Comparison of ENCODE assay signal across 34 mouse cellular contexts in the genomic region with DNA sequence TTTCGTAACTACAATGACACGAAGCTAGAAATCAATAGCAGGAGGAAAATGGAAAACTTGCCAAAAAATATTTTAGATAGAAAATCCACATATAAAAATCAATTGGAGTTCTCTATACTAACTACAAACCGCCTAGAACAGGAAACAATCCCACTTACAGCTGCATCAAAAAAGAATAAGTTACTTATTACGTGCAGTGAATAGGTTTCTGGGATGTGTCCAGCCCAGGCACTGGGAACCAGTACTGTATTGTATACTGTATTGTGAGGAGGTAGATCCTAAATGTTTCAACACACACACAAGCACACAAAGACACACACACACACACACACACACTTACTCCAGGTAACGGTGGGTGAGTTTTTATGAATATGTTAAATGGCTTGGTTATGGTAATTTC. TPM values are rescaled to one million over a fixed set of nuclear protein-coding genes. Genes with fewer than 3 reads are reported as not detected.
A peak's percentile ranks its signal among the peaks of the same experiment; 100 is the strongest.
DNase-seq lines count a peak whose midpoint lies in the region; ATAC-seq and TF ChIP-seq lines count a peak whose summit lies in the region.
"Had no signal": no experiment of that assay in that cellular context is flagged by ENCODE, and none has a peak within 500 bp of the region (broad histone marks: within the 10 kb centered on the region; RNA-seq: fewer than 3 reads in every experiment).

No protein-coding gene starts in this region.

- peak overlapping the region; percentile 73 for H3K27ac ChIP-seq in kidney, embryonic 15.5 days
- H3K27ac ChIP-seq in liver, embryonic 16.5 days (ENCODE audit: low read length): no peak overlapping the region
- H3K27ac ChIP-seq in liver, embryonic 11.5 days (ENCODE audit: low read depth, low read length): no peak overlapping the region
- H3K27ac ChIP-seq in intestine, embryonic 15.5 days: no peak overlapping the region
- H3K27ac ChIP-seq in intestine, embryonic 16.5 days (ENCODE audit: low read length): no peak overlapping the region
- no peak overlapping the region for H3K27ac ChIP-seq in midbrain, postnatal 0 days (ENCODE audit: low read depth, low read length)
- H3K27ac ChIP-seq: embryonic facial prominence, embryonic 13.5 days; forebrain, embryonic 10.5 days; forebrain, embryonic 15.5 days; hindbrain, embryonic 14.5 days; left cerebral cortex, adult 2 months; limb, embryonic 13.5 days; liver, embryonic 14.5 days; midbrain, embryonic 12.5 days had no signal

- H3K9me3 ChIP-seq in kidney, embryonic 15.5 days (replicated peaks): no peaks in the 10 kb centered on the region
- no peaks in the 10 kb centered on the region for H3K9me3 ChIP-seq in liver, embryonic 16.5 days (replicated peaks; ENCODE audit: control insufficient read depth, low read length)
- H3K9me3 ChIP-seq in liver, embryonic 11.5 days (ENCODE audit: control insufficient read depth, low read length): no peaks in the 10 kb centered on the region
- no peaks in the 10 kb centered on the region for H3K9me3 ChIP-seq in intestine, embryonic 15.5 days
- 0 out of 2 replicates have a peak, but pooled peaks cover 4% of the 10 kb centered on the region for H3K9me3 ChIP-seq in intestine, embryonic 16.5 days (ENCODE audit: control insufficient read depth, low read length)
- no peaks in the 10 kb centered on the region for H3K9me3 ChIP-seq in midbrain, postnatal 0 days (ENCODE audit: low read length)
- H3K9me3 ChIP-seq: embryonic facial prominence, embryonic 13.5 days; forebrain, embryonic 10.5 days; forebrain, embryonic 15.5 days; midbrain, embryonic 12.5 days had no signal

- no peaks in the 10 kb centered on the region for H3K36me3 ChIP-seq in kidney, embryonic 15.5 days
- no peaks in the 10 kb centered on the region for H3K36me3 ChIP-seq in liver, embryonic 16.5 days (ENCODE audit: control insufficient read depth, insufficient read depth)
- H3K36me3 ChIP-seq in liver, embryonic 11.5 days (ENCODE audit: control insufficient read depth, insufficient read depth, low read length): no peaks in the 10 kb centered on the region
- H3K36me3 ChIP-seq in intestine, embryonic 15.5 days: no peaks in the 10 kb centered on the region
- no peaks in the 10 kb centered on the region for H3K36me3 ChIP-seq in intestine, embryonic 16.5 days (ENCODE audit: control insufficient read depth, insufficient read depth, low read length)
- no peaks in the 10 kb centered on the region for H3K36me3 ChIP-seq in midbrain, postnatal 0 days (ENCODE audit: insufficient read depth, low read length)
- H3K36me3 ChIP-seq: embryonic facial prominence, embryonic 13.5 days; forebrain, embryonic 10.5 days; forebrain, embryonic 15.5 days; limb, embryonic 13.5 days; midbrain, embryonic 12.5 days had no signal

- H3K9ac ChIP-seq in kidney, embryonic 15.5 days: no peak overlapping the region
- no peak overlapping the region for H3K9ac ChIP-seq in liver, embryonic 16.5 days (ENCODE audit: low read depth, low read length)
- no peak overlapping the region for H3K9ac ChIP-seq in liver, embryonic 11.5 days (ENCODE audit: low read depth, low read length)
- H3K9ac ChIP-seq in intestine, embryonic 15.5 days: no peak overlapping the region
- H3K9ac ChIP-seq in intestine, embryonic 16.5 days (ENCODE audit: low read depth, low read length): no peak overlapping the region
- H3K9ac ChIP-seq in midbrain, postnatal 0 days (replicated peaks; ENCODE audit: low read length, poor library complexity, severe bottlenecking): no peak overlapping the region
- H3K9ac ChIP-seq: embryonic facial prominence, embryonic 13.5 days; forebrain, embryonic 15.5 days; hindbrain, embryonic 14.5 days; limb, embryonic 13.5 days; liver, embryonic 14.5 days; midbrain, embryonic 12.5 days had no signal

- ATAC-seq in kidney, embryonic 15.5 days (replicated peaks; ENCODE audit: low FRiP score): peak; percentile 72; the same call in 1 of the 2 replicates
- peak; percentile 50; the same call in 1 of the 2 replicates for ATAC-seq in liver, embryonic 16.5 days (ENCODE audit: low read depth)
- no peak for ATAC-seq in liver, embryonic 11.5 days (replicated peaks; ENCODE audit: low FRiP score)
- peak; percentile 77; the same call in 1 of the 2 replicates for ATAC-seq in intestine, embryonic 15.5 days
- ATAC-seq in intestine, embryonic 16.5 days: 0 out of 2 replicates have a peak, but pooled peaks have one; percentile 62
- ATAC-seq in midbrain, postnatal 0 days (ENCODE audit: low FRiP score): no peak
- ATAC-seq: activated CD4-positive, CD25-positive, alpha-beta regulatory T cell, adult 4 months; forebrain, embryonic 15.5 days; inflammation-experienced regulatory T-cells, adult 6 months had no signal

- peaks cover 27% of the 10 kb centered on the region for H3K4me1 ChIP-seq in kidney, embryonic 15.5 days
- H3K4me1 ChIP-seq in liver, embryonic 16.5 days (ENCODE audit: control insufficient read depth, low read depth, low read length): no peaks in the 10 kb centered on the region
- H3K4me1 ChIP-seq in liver, embryonic 11.5 days (replicated peaks; ENCODE audit: control insufficient read depth, insufficient read depth, low read length): no peaks in the 10 kb centered on the region
- peaks cover 3% of the 10 kb centered on the region; the same call in 1 of the 2 replicates for H3K4me1 ChIP-seq in intestine, embryonic 15.5 days (replicated peaks)
- H3K4me1 ChIP-seq in intestine, embryonic 16.5 days (ENCODE audit: control insufficient read depth, insufficient read depth, low read length): no peaks in the 10 kb centered on the region
- no peaks in the 10 kb centered on the region for H3K4me1 ChIP-seq in midbrain, postnatal 0 days (ENCODE audit: insufficient read depth, low read length)
- H3K4me1 ChIP-seq: embryonic facial prominence, embryonic 13.5 days had no signal

- no peak for DNase-seq in kidney, adult 11 months
- DNase-seq in liver, embryonic 11.5 days (ENCODE audit: low spot score): no peak
- no peak for DNase-seq in midbrain, postnatal 0 days (ENCODE audit: low spot score)
- no peak for DNase-seq in left cerebral cortex, adult 9 months (ENCODE audit: low spot score in 2 of 2)
- DNase-seq: adrenal gland, adult 2 months; adrenal gland, postnatal 36 days; B cell, adult 2 months; cerebellum, adult 18-20 months; cerebellum, postnatal 10 days; gastrocnemius, postnatal 25 days; heart, adult 18-20 months; heart, postnatal 4 days; lung, postnatal 4 days; retina, postnatal 1 day; right cerebral cortex, postnatal 14 days; thymus, postnatal 14 days had no signal

- no peak overlapping the region for H3K4me2 ChIP-seq in kidney, embryonic 15.5 days
- no peak overlapping the region; the same call in 1 of the 2 replicates for H3K4me2 ChIP-seq in liver, embryonic 16.5 days (ENCODE audit: low read depth, low read length)
- no peak overlapping the region for H3K4me2 ChIP-seq in liver, embryonic 11.5 days
- no peak overlapping the region for H3K4me2 ChIP-seq in intestine, embryonic 15.5 days (replicated peaks)
- H3K4me2 ChIP-seq in intestine, embryonic 16.5 days (ENCODE audit: low read depth, low read length): no peak overlapping the region
- no peak overlapping the region for H3K4me2 ChIP-seq in midbrain, postnatal 0 days (ENCODE audit: low read depth, low read length, poor library complexity, severe bottlenecking)
- H3K4me2 ChIP-seq: embryonic facial prominence, embryonic 13.5 days; forebrain, embryonic 15.5 days; heart, embryonic 11.5 days; hindbrain, embryonic 14.5 days; limb, embryonic 13.5 days; midbrain, embryonic 12.5 days had no signal

- 67% methylated on average over 5 of the region's 5 CpGs for WGBS in kidney, embryonic 15.5 days
- 64% methylated on average over 5 of the region's 5 CpGs for WGBS in liver, embryonic 16.5 days (ENCODE audit: insufficient replicate concordance)
- 76% methylated on average over 5 of the region's 5 CpGs for WGBS in liver, embryonic 11.5 days
- WGBS in intestine, embryonic 15.5 days: 71% methylated on average over 5 of the region's 5 CpGs
- 67% methylated on average over 5 of the region's 5 CpGs for WGBS in intestine, embryonic 16.5 days
- WGBS in midbrain, postnatal 0 days: 82% methylated on average over 5 of the region's 5 CpGs

- TF ChIP-seq CTCF in midbrain, postnatal 0 days (IDR thresholded peaks at IDR 0.05): no peak

- no peaks in the 10 kb centered on the region for H3K27me3 ChIP-seq in kidney, embryonic 15.5 days
- no peaks in the 10 kb centered on the region for H3K27me3 ChIP-seq in liver, embryonic 16.5 days (ENCODE audit: control insufficient read depth, insufficient read depth, low read depth, low read length)
- no peaks in the 10 kb centered on the region for H3K27me3 ChIP-seq in liver, embryonic 11.5 days (replicated peaks; ENCODE audit: control insufficient read depth, insufficient read depth, low read length)
- H3K27me3 ChIP-seq in intestine, embryonic 15.5 days (replicated peaks): no peaks in the 10 kb centered on the region
- H3K27me3 ChIP-seq in intestine, embryonic 16.5 days (replicated peaks; ENCODE audit: control insufficient read depth, insufficient read depth, low read length): no peaks in the 10 kb centered on the region
- H3K27me3 ChIP-seq in midbrain, postnatal 0 days (ENCODE audit: insufficient read depth, low read length): no peaks in the 10 kb centered on the region
- H3K27me3 ChIP-seq: embryonic facial prominence, embryonic 13.5 days; forebrain, embryonic 15.5 days; limb, embryonic 13.5 days; midbrain, embryonic 12.5 days had no signal

- no peak overlapping the region for H3K4me3 ChIP-seq in kidney, embryonic 15.5 days (replicated peaks)
- H3K4me3 ChIP-seq in liver, embryonic 16.5 days (ENCODE audit: low read depth, low read length): no peak overlapping the region
- H3K4me3 ChIP-seq in liver, embryonic 11.5 days (ENCODE audit: low read depth, low read length): no peak overlapping the region
- no peak overlapping the region for H3K4me3 ChIP-seq in intestine, embryonic 15.5 days (replicated peaks)
- no peak overlapping the region for H3K4me3 ChIP-seq in intestine, embryonic 16.5 days (ENCODE audit: low read length)
- no peak overlapping the region for H3K4me3 ChIP-seq in midbrain, postnatal 0 days (ENCODE audit: low read depth, low read length)
- H3K4me3 ChIP-seq: embryonic facial prominence, embryonic 13.5 days; forebrain, embryonic 10.5 days; forebrain, embryonic 15.5 days; layer of hippocampus, adult 2 months; left cerebral cortex, adult 2 months; limb, embryonic 13.5 days; megakaryocyte, embryonic 14.5 days; midbrain, embryonic 12.5 days had no signal

RNA-seq across cellular contexts. Expression of gene Tmem178, which starts 32.8 kb away (rescaled TPM):
- 14.4 and 15.8 TPM in 2 replicates for polyA plus RNA-seq in kidney, embryonic 15.5 days (2015; fragmentation: Nextera tagmentation; extraction: Ambion mirVana)
- polyA plus RNA-seq in liver, embryonic 16.5 days (2015; fragmentation: Nextera tagmentation; extraction: Ambion mirVana): 0.23 and 0.25 TPM in 2 replicates
- polyA plus RNA-seq in liver, embryonic 11.5 days (2014; fragmentation: Nextera tagmentation; extraction: Ambion mirVana): 1.4 and 1.9 TPM in 2 replicates
- 2.6 and 3.4 TPM in 2 replicates for polyA plus RNA-seq in intestine, embryonic 15.5 days (2015; fragmentation: Nextera tagmentation; extraction: Ambion mirVana)
- 1.4 and 1.6 TPM in 2 replicates for polyA plus RNA-seq in intestine, embryonic 16.5 days (2015; fragmentation: Nextera tagmentation; extraction: Ambion mirVana)
- total RNA-seq in midbrain, postnatal 0 days (2014; rRNA removed): 21.9 and 26.5 TPM in 2 replicates
- polyA plus RNA-seq in midbrain, postnatal 0 days (2015; fragmentation: Nextera tagmentation; extraction: Ambion mirVana): 18.9 and 20.1 TPM in 2 replicates
- total RNA-seq: common myeloid progenitor, adult 5-6 weeks had no signal
- polyA plus RNA-seq: activated CD4-positive, CD25-positive, alpha-beta regulatory T cell, adult 4 months; inflammation-experienced regulatory T-cells, adult 6 months had no signal

Comparison
In these comparisons a context has a peak if more than half of its experiments do, and no peak if none do; other contexts are left out.
1. ATAC-seq: peak in kidney, embryonic 15.5 days (single experiment), liver, embryonic 16.5 days (single experiment), intestine, embryonic 15.5 days (single experiment) and intestine, embryonic 16.5 days (single experiment); none in liver, embryonic 11.5 days (single experiment) and midbrain, postnatal 0 days (single experiment).